Mouse (Mus musculus) bone marrow macrophage, adult 2 months (primary cell): ENCODE results near the gene Nxnl1.
A peak's percentile ranks its signal among the peaks of the same experiment; 100 is the strongest.

ENCODE experiments used
- CTCF ChIP-seq: IDR thresholded peaks from 2 replicates; pipeline ENCODE4 v1.5.1; 2012; ENCODE audit warnings: low read depth, mild to moderate bottlenecking, low read length, moderate library complexity
- POLR2A ChIP-seq: IDR thresholded peaks from 2 replicates; pipeline ENCODE4 v1.6.1; 2012; ENCODE audit warnings: mild to moderate bottlenecking, low read depth, low read length, borderline replicate concordance

GRCm38 (mm10) chr8:71558071-71558957 lies 8.1 kb downstream of the Nxnl1 start, which contains the start of gene Tmem221:
- no peak; the same call in 1 of the 2 replicates for TF ChIP-seq POLR2A
- TF ChIP-seq CTCF = peak; percentile 25; the same call in 1 of the 2 replicates
